Mouse (Mus musculus): ENCODE results near the gene Ccdc180. TPM values are rescaled to one million over a fixed set of nuclear protein-coding genes. Genes with fewer than 3 reads are reported as not detected.
A peak's percentile ranks its signal among the peaks of the same experiment; 100 is the strongest.

Ccdc180 gene
- total and polyA plus RNA-seq, 3 experiments = 0.20 TPM; not detected in 2

DNA sequence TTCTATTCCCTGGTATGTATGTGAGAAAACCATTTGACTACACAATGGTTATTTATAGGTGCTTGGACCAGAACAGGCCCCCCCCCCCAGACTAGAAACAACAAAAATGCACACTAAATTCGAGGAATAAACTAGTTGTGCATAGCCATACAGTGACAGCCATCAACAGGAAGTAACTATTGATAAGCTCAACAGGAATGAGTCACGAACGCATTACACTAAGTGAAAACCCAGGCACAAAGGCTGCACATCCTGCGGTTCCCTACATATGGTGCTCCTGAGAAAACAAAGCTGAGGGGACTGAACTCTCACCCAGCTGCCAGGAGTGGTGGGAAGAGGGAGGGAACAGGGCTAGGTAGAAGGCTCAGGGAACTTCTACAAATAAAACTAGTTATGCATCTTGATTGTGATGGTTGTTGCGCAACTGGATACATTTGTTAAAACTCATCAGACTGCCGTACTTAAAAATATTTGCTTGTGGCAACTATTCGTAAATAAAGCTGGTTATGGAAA is 80.0 kb downstream of the Ccdc180 start:
- Histone ChIP-seq H3K4me2 (ENCODE audit: insufficient read depth, low read depth, poor library complexity, severe bottlenecking) (no peak overlapping the region), H3K27me3 (replicated peaks) (peaks cover 34% of the 10 kb centered on the region), H3K9me3 (replicated peaks; ENCODE audit: low read length) (no peaks in the 10 kb centered on the region), H3K4me3 (replicated peaks in 1 of 3; ENCODE audit: low read depth in 2 of 3, low read length in 2 of 3, poor library complexity in 1 of 3) (no peak overlapping the region), H3K9ac (ENCODE audit: insufficient read depth, low read depth) (no peak overlapping the region), H3K4me1 (ENCODE audit: control insufficient read depth in 1 of 2, insufficient read depth in 2 of 2) (peaks cover 3 to 36% of the 10 kb centered on the region in 2 experiments), H3K36me3 (replicated peaks in 1 of 2; ENCODE audit: control insufficient read depth in 1 of 2, insufficient read depth in 1 of 2, low read length in 1 of 2) (no peaks in the 10 kb centered on the region), H3K27ac (ENCODE audit: insufficient read depth, low read depth) (no peak overlapping the region), H3K79me2 (replicated peaks; ENCODE audit: control insufficient read depth, extremely low read depth, insufficient read depth, poor library complexity, severe bottlenecking) (no peaks in the 10 kb centered on the region)
- TF ChIP-seq CHD2 (IDR thresholded peaks at IDR 0.05; ENCODE audit: low read length) (no peak), ZKSCAN1 (IDR thresholded peaks at IDR 0.05; ENCODE audit: borderline replicate concordance, low read depth, low read length) (no peak), ELF1 (IDR thresholded peaks at IDR 0.05; ENCODE audit: low read depth, low read length) (no peak), USF2 (conservative IDR thresholded peaks at IDR 0.05; ENCODE audit: low read depth, low read length) (no peak), MAZ (IDR thresholded peaks at IDR 0.05; ENCODE audit: low read depth, low read length) (no peak), JUN (IDR thresholded peaks at IDR 0.05; ENCODE audit: insufficient read depth, low read depth, low read length) (no peak), EP300 (IDR thresholded peaks at IDR 0.05; ENCODE audit: low read length) (no peak), RAD21 (IDR thresholded peaks at IDR 0.05; ENCODE audit: low read depth, low read length) (no peak)
- DNase-seq (ENCODE audit: extremely low read depth) = no peak
- dilution Hi-C loops (cut with MboI; ENCODE audit: extremely low pct_ligation_motif_present, extremely low pct_unique_long_range_greater_than_20kb, low sequenced_read_pairs) (no loop called here), in situ Hi-C loops (cut with MboI; ENCODE audit: low pct_ligation_motif_present, low pct_unique_long_range_greater_than_20kb, low sequenced_read_pairs) (no loop called here)

DNA sequence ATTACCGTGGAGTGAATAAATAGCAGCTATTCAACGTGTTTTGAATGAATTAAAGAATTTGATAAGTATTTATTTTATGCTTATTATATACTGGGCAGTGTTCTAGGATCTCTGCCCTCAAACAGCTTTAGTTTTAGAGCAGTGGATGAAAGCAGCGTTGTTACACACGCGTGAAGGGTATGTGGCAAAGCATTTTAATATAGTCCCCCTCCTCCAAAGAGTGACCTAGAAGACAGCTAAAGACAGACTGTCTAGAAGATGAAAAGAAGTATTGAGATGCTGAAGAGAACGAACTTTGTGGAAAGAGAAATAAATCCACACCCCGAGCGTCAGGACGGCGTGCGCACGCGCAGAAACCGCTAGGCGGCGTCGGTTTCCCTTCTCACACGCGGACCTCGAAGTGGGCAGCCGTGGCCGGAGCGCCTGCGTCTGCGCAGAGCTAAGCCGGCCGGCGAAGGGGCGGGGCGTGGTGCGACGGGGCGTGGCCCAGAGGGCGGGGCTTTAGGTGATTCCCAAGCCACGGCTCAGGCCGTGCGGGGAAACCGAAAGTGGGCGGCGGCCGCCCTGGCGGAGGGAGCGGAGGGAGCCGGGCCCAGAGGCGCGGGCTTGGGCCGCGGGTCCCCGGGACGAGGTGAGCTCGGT is 81.8 kb downstream of the Ccdc180 start:
- Histone ChIP-seq H3K27ac (ENCODE audit: insufficient read depth, low read depth) (no peak overlapping the region), H3K4me1 (ENCODE audit: control insufficient read depth in 1 of 2, insufficient read depth in 2 of 2) (peaks cover 0 to 24% of the 10 kb centered on the region in 2 experiments; a peak in 3 of 4 replicates), H3K9ac (ENCODE audit: insufficient read depth, low read depth) (0 out of 2 replicates have a peak overlapping the region, but pooled peaks have one; percentile 23), H3K79me2 (replicated peaks; ENCODE audit: control insufficient read depth, extremely low read depth, insufficient read depth, poor library complexity, severe bottlenecking) (no peaks in the 10 kb centered on the region), H3K4me3 (replicated peaks in 1 of 3; ENCODE audit: low read depth in 2 of 3, low read length in 2 of 3, poor library complexity in 1 of 3) (peak overlapping the region; percentile 32 to 76 (median 76)), H3K9me3 (replicated peaks; ENCODE audit: low read length) (no peaks in the 10 kb centered on the region), H3K27me3 (replicated peaks) (peaks cover 33% of the 10 kb centered on the region), H3K4me2 (ENCODE audit: insufficient read depth, low read depth, poor library complexity, severe bottlenecking) (peak overlapping the region; percentile 86), H3K36me3 (replicated peaks in 1 of 2; ENCODE audit: control insufficient read depth in 1 of 2, insufficient read depth in 1 of 2, low read length in 1 of 2) (no peaks in the 10 kb centered on the region)
- peak; percentile 78 for DNase-seq (ENCODE audit: extremely low read depth)
- dilution Hi-C loops (cut with MboI; ENCODE audit: extremely low pct_ligation_motif_present, extremely low pct_unique_long_range_greater_than_20kb, low sequenced_read_pairs) (no loop called here), in situ Hi-C loops (cut with MboI; ENCODE audit: low pct_ligation_motif_present, low pct_unique_long_range_greater_than_20kb, low sequenced_read_pairs) (no loop called here)
- peak; percentile 67 for TF ChIP-seq SMC3 (IDR thresholded peaks at IDR 0.05; ENCODE audit: low read depth, low read length)
- no peak for TF ChIP-seq TBP (conservative IDR thresholded peaks at IDR 0.05; ENCODE audit: low read depth, low read length)
- TF ChIP-seq NRF1 (IDR thresholded peaks at IDR 0.05; ENCODE audit: low read depth, low read length) = peak; percentile 97
- no peak for TF ChIP-seq SIN3A (IDR thresholded peaks at IDR 0.05; ENCODE audit: low read length)
- TF ChIP-seq UBTF (IDR thresholded peaks at IDR 0.05; ENCODE audit: low read depth, low read length) = no peak
- no peak for TF ChIP-seq ZMIZ1 (IDR thresholded peaks at IDR 0.05; ENCODE audit: low read depth, low read length)
- no peak for TF ChIP-seq ZC3H11A (IDR thresholded peaks at IDR 0.05; ENCODE audit: low read depth, low read length)
- TF ChIP-seq MAFK (IDR thresholded peaks at IDR 0.05; ENCODE audit: insufficient replicate concordance, low read length) = no peak
- TF ChIP-seq JUND (conservative IDR thresholded peaks at IDR 0.05; ENCODE audit: low read depth, low read length) = no peak
- TF ChIP-seq EP300 (IDR thresholded peaks at IDR 0.05; ENCODE audit: low read length) = no peak
- no peak for TF ChIP-seq RCOR1 (conservative IDR thresholded peaks at IDR 0.05; ENCODE audit: low read depth, low read length)
- TF ChIP-seq PAX5 (IDR thresholded peaks at IDR 0.05; ENCODE audit: low read length) = no peak
- TF ChIP-seq USF2 (conservative IDR thresholded peaks at IDR 0.05; ENCODE audit: low read depth, low read length) = no peak
- TF ChIP-seq RAD21 (IDR thresholded peaks at IDR 0.05; ENCODE audit: low read depth, low read length) = peak; percentile 51
- no peak for TF ChIP-seq NELFE (IDR thresholded peaks at IDR 0.05; ENCODE audit: low read depth, low read length)
- no peak for TF ChIP-seq POLR2A (IDR thresholded peaks at IDR 0.05; ENCODE audit: low read depth, low read length)
- TF ChIP-seq BHLHE40 (IDR thresholded peaks at IDR 0.05; ENCODE audit: low read depth, low read length) = no peak
- no peak for TF ChIP-seq ZKSCAN1 (IDR thresholded peaks at IDR 0.05; ENCODE audit: borderline replicate concordance, low read depth, low read length)
- no peak; the same call in 1 of the 2 replicates for TF ChIP-seq IRF4 (IDR thresholded peaks at IDR 0.05; ENCODE audit: low read depth, low read length)
- TF ChIP-seq E2F4 (IDR thresholded peaks at IDR 0.05; ENCODE audit: insufficient replicate concordance, low read depth, low read length) = no peak
- 0 out of 2 replicates have a peak, but pooled peaks have one; percentile 11 for TF ChIP-seq ELF1 (IDR thresholded peaks at IDR 0.05; ENCODE audit: low read depth, low read length)
- TF ChIP-seq CHD1 (IDR thresholded peaks at IDR 0.05; ENCODE audit: low read depth, low read length) = no peak
- no peak for TF ChIP-seq KAT2A (IDR thresholded peaks at IDR 0.05; ENCODE audit: insufficient replicate concordance, low read length)
- TF ChIP-seq TCF12 (IDR thresholded peaks at IDR 0.05; ENCODE audit: low read depth, low read length) = no peak; the same call in 1 of the 2 replicates
- 0 out of 2 replicates have a peak, but pooled peaks have one; percentile 66 for TF ChIP-seq MXI1 (IDR thresholded peaks at IDR 0.05; ENCODE audit: low read depth, low read length)
- no peak for TF ChIP-seq GABPA (IDR thresholded peaks at IDR 0.05; ENCODE audit: insufficient replicate concordance, low read depth, low read length)
- TF ChIP-seq ETS1 (conservative IDR thresholded peaks at IDR 0.05; ENCODE audit: low read depth, low read length) = no peak

All from CH12.LX (cell line).